Mouse (Mus musculus) brain, adult 2 months (tissue): ENCODE data around the gene Spp1.
"Not testable (repeated sequence)": the region's sequence is repeated elsewhere in the genome, so short reads cannot be mapped to it uniquely, and the experiment has no call there.

Source experiments
- DNase-seq: peaks from one replicate; pipeline ENCODE4 v3.0.0; 2011; ENCODE audit warnings: low read depth, low spot score

Spp1 gene

GRCm38 (mm10) chr5:104433968-104434565, 851 bp upstream of the Spp1 start:
- no peak for DNase-seq

GRCm38 (mm10) chr5:104436406-104437076, 1.6 kb downstream of the Spp1 start:
- DNase-seq: no peak

DNA sequence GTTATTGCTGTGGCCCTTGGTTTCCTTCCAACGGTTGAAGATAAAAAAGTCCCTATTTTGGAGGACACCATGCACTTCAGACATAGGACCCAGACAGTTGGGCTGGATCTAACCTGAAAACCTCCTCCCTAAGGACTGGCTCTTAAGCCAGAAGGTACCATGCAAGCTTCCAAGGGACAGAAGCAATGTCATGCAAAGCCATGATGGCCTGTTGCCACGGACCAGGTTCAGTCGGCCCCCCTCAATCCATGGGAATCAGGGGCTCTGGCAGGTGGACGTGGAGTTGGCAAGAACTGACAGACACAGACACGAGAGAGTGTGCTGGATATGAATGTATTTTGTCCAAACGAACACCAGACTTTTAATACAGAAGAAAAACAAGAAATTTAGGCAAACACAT, 7.5 kb downstream of the Spp1 start:
- no peak for DNase-seq

DNA sequence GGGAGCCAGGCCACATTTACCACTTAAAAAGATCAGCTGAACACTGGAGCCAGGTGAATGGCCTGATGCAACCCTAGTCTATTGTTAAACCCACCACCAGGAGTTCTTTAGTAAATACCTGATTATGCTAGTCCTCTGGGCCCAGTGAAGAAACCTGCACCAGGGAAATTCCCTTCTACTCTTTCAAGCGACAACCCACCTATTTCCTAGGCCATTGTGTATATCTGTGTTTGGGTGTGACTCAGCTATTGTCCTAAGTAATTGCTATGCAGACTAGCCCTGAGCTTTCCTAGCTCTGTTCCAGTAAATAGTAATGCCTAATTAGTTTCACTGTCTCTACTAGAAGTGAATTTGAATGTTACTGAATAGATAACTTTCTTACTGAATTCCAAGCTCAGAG, 7.9 kb downstream of the Spp1 start:
- DNase-seq: no peak

- peak; percentile 91 for DNase-seq
Observed at GRCm38 (mm10) chr5:104446156-104446555, 11.2 kb downstream of the Spp1 start.

GRCm38 (mm10) chr5:104448346-104448745, 13.4 kb downstream of the Spp1 start:
- DNase-seq: not testable (repeated sequence)

- DNase-seq: no peak
Observed at GRCm38 (mm10) chr5:104449491-104449890, 14.6 kb downstream of the Spp1 start.

GRCm38 (mm10) chr5:104453075-104453474, 18.2 kb downstream of the Spp1 start:
- no peak for DNase-seq

GRCm38 (mm10) chr5:104454564-104454963, 19.6 kb downstream of the Spp1 start:
- no peak for DNase-seq

DNA sequence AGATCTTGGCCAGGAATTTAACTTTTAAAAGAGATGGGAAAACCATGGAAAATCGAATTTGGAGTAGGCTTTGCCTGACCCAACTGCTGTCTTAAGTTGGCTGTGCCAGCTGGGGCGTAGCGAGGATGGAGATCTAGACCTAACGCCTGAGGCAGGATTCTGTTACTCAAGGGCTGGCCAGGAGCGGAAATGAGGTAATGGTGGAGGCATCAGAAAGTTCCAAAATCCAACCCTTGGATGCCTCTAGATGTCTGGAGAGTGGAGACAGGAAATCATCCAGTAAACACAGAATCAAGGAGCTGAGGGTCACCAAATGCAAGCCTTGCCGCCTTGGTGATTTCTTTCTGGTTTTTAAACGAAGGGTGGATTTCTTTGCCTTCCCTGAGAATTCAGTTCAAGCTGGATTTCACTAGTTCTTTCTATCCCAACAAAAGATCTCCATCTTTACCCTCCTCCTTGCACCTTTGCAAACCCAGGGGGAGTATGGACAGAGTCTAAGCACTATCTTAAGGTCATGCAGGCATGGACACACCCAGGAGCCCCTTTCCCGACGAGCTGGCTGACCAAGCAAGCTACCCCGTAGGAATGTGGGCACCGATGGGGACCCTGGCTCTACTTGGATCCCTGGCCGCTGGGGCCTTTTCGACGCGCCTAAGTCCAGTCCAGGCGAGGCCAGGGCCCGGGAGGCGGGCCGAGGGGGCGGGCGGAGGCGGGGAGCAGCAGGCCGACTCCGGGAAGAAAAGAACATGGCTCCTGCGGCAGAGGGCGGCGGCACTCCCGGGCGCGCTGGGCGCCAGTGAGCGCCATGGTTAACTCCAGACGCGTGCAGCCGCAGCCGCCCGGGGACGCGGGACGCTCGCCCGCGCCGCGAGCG, 24.2 kb downstream of the Spp1 start, which contains the start of gene Pkd2:
Pkd2 (plus strand) TSS at position 619 of the 874 bp plus-strand sequence.
- DNase-seq: peak; percentile 85

DNA sequence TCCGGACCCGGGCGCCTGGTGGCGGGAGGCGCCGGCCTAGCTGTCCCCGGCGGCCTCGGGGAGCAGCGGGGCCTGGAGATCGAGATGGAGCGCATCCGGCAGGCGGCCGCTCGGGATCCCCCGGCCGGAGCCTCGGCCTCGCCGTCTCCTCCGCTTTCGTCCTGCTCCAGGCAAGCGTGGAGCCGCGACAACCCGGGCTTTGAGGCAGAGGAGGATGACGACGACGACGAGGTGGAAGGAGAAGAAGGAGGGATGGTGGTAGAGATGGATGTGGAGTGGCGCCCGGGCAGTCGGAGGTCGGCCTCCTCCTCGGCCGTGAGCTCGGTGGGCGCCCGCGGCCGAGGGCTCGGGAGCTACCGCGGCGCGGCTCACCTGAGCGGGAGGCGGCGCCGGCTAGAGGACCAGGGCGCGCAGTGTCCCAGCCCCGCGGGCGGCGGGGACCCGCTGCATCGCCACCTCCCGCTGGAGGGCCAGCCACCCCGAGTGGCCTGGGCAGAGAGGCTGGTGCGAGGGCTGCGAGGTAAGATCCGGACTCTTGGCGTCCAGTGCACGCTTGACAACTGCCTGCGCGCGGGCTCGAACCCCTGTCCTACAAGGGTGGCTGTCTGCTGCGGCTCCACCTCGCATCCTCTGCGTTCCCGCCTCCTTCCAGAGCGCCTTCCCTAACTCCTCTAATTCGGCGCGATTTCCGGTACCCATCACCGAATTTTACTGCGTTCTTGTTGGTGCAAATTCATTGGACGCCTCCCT, 25.0 kb downstream of the Spp1 start:
- DNase-seq: peak; percentile 92

GRCm38 (mm10) chr5:104460456-104460838, 25.5 kb downstream of the Spp1 start:
- DNase-seq: peak; percentile 19

GRCm38 (mm10) chr5:104460856-104461255, 25.9 kb downstream of the Spp1 start:
- DNase-seq: peak; percentile 39

- no peak for DNase-seq
Observed at GRCm38 (mm10) chr5:104465279-104465678, 30.4 kb downstream of the Spp1 start.

DNA sequence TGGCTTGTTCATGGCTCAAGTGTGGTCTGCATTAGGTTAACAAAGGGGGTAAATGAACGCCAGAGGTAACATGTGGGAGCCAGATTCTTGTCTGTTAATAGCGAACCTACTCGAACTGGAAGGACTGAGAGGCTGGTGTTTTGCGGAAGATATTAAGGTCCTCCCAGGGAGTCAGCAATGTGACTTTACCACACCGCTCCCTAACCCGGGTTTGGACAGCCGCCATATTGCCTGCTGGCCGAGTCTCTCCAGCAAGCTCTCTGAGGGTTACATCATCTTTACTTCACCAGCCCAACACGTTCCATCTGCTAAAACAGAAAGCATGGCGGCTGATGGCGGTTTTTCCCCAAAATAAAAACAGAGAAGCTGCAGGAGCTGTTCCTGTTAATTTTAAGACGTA, 30.8 kb downstream of the Spp1 start:
- peak; percentile 62 for DNase-seq

GRCm38 (mm10) chr5:104466816-104467215, 31.9 kb downstream of the Spp1 start:
- no peak for DNase-seq

DNA sequence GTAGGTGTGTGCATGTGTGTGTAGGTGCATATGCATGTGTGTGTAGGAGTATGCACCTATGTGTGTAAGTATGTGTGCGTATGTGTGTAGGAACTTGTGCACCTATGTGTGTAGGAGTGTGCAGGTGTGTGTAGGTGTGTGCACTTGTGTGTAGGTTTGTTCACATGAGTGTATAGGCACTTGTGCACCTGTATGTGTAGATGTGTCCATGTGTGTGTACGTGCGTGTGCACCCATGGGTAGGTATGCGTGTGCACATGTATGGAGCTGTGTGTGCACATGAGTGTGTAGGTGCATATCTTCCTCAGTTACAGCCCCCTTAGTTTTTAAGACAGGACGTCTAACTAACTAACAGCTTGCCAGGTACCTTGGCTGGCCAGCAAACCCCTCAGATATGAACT, 33.7 kb downstream of the Spp1 start:
- DNase-seq: no peak

DNA sequence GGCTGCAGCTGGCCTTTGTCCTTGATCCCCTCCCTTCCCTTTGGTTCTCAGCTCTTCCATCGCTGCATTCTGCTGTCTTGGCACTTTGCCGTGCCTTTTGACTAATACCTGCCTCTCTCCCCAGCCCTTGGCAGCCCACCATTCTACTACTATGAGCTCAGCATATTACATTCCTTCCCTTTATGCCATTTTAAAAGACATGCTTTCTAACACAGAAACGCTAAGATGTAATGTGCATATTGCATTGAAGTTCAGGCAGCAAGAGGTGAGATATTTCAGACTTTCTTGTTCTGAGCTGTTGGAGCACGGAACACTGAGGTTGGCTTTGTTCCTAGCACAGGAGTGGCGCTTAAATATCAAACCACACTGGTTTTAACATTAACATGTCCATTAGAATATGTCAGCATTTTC, 36.1 kb downstream of the Spp1 start:
- DNase-seq: peak; percentile 74

- DNase-seq: peak; percentile 58
Observed at GRCm38 (mm10) chr5:104472371-104472770, 37.5 kb downstream of the Spp1 start.

DNA sequence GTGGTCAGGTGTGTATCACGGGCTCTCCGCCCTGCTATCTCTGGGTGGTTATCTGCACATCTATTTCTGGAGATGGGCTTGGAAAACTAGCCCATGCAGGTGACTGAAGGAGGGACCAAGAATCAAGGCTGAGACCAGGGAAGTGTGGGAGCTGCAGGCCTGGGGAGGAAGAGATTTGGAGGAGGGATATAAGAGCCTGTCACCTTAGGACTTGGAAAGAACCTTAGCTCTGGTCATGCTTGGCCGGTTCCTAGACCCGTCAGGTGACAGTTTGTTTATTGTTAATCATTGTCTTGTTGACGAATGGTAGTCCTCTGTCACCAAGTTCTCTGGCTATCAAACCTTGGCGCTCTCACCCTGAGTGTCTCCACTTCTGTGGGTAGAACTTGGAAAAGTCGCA, 45.4 kb downstream of the Spp1 start:
- DNase-seq: no peak

GRCm38 (mm10) chr5:104482856-104483255, 47.9 kb downstream of the Spp1 start:
- peak; percentile 12 for DNase-seq
